Mouse (Mus musculus) gonadal fat pad, adult 2 months (tissue): ENCODE measurements around the gene Sertad3. TPM values are rescaled to one million over a fixed set of nuclear protein-coding genes. Genes with fewer than 3 reads are reported as not detected.
"Not testable (repeated sequence)": the region's sequence is repeated elsewhere in the genome, so short reads cannot be mapped to it uniquely, and the experiment has no call there.

Source experiments
- DNase-seq: peaks from one replicate; pipeline ENCODE4 v3.0.0-alpha.2; 2012; ENCODE audit warnings: low read depth
- polyA plus RNA-seq: library from polyadenylated mRNA; depleted of rRNA; stranded (reverse); fragments of >200 nt; gene quantifications from 2 replicates; pipeline ENCODE4 v1.2.3, GENCODE M21; 2012

Gene Sertad3
- polyA plus RNA-seq, 1 experiment = 10.0 TPM

GRCm38 (mm10) chr7:27491856-27492255 is 18.3 kb downstream of the Sertad3 start:
- no peak for DNase-seq

- no peak for DNase-seq
Observed at GRCm38 (mm10) chr7:27493022-27493421, 19.5 kb downstream of the Sertad3 start.

GRCm38 (mm10) chr7:27493450-27493849 is 19.9 kb downstream of the Sertad3 start:
- DNase-seq = no peak

DNA sequence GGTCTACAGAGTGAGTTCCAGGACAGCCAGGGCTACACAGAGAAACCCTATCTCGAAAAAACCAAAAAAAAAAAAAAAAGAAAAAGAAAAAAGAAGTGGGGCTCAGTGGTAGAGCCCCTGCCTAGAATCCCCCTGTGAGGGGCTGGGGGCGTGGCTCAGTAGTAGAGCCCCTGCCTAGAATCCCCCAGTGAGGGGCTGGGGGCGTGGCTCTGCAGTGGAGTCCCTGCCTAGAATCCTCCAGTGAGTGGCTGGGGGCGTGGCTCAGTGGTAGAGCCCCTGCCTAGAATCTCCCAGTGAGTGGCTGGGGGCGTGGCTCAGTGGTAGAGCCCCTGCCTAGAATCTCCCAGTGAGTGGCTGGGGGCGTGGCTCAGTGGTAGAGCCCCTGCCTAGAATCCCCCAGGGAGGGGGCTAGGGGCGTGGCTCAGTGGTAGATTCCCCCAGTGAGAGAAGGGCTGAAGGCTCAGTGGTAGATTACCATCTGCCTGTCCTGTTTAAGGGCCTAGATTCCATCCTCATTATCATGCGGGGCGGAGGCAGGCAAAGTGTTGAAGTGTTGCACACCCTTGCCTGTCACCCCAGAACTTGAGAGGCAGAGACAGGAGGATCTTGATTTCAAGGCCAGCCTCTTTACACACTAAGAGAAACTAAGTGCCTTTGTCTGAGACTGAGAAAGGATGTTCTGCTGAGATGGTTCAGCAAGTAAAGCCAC is 21.2 kb downstream of the Sertad3 start:
- not testable (repeated sequence) for DNase-seq

DNA sequence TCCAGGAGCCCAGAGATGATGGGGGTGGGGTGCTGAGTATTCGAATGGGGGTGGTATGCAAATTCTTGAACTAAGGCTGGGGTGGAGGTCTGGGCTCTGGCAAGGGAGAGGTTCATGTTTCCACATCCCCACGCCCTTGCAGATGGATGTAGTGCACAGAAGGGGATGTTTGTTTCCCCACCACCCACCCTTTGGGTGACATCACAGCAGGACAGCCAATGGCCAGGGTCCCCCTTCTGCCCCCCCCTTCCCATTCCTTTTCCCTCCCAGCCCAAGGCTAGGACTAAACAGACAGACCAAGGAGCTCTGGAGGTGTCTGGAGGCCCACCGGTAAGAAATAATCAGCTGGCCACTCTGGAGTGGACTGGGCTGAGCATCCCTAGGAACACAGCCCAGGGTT is 25.5 kb downstream of the Sertad3 start, which contains the start of gene Prx:
Prx (plus strand) TSS at position 289 of the 400 bp plus-strand sequence.
- DNase-seq = no peak

DNA sequence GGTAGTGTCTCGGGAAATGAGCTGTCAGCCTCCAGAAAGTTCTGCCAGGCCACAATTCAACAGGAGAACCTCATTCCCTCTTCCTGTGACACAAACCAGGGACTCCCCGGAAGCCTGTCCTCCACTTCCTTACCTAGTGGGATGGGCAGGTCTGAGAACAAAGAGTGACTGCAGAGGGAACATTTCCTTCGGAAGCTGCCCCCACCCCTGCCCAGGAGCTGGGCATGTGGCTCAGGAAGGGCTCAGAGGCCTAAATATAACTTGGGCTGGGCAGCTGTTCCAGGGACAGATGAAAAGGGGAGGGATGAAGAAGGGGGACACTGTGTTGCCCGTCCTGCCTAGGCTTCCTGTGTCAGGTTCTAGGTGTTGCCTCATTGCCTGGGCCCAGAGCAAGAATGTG is 28.1 kb downstream of the Sertad3 start:
- no peak for DNase-seq

GRCm38 (mm10) chr7:27506765-27507370 is 33.3 kb downstream of the Sertad3 start:
- DNase-seq = no peak

DNA sequence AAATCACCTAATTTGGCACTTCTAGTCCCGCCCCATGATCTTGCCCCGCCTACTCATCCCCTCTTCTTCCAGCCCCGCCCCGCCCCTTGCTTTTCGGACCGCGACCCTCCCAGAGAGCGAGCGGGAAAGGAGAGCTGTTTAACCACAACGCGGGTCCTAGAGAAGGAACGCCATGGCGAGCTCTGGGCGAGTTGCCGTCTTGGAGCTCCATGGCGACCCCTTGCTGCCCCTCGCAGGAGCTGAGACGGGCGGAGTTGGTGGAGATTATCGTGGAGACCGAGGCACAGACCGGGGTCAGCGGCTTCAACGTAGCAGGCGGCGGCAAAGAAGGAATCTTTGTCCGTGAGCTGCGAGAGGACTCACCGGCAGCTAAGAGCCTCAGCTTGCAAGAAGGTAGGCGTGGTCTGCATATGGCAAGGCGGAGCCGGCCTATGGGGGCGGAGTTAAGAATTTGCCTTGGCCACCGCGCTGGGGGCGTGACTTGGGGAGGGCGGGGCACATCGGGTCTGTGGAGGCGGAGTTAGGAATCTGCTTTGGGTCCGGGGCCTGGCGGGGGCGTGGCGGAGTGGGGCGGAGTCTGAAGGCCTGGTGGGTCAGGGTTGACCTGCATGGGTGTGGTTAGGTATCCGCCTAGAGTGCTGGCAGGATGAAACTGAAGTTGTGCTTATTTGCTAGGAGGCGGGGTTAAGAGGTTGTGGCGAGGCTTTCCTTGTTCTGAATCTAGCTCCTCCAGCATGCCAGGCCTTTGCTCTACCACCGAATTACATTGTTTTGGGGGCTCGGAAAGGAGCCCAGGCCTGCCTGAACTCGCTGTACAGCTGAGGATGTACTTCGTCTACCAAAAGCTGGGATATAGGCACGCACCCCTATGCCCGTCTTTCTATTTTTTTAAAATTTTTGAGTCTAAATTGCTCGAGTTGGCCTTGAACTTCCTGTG is 34.4 kb downstream of the Sertad3 start:
- peak; percentile 78 for DNase-seq

GRCm38 (mm10) chr7:27508648-27509005 is 35.1 kb downstream of the Sertad3 start:
- DNase-seq = no peak

GRCm38 (mm10) chr7:27510809-27511208 is 37.2 kb downstream of the Sertad3 start:
- no peak for DNase-seq

- no peak for DNase-seq
Observed at GRCm38 (mm10) chr7:27514961-27515360, 41.4 kb downstream of the Sertad3 start.

- DNase-seq = no peak
Observed at GRCm38 (mm10) chr7:27518314-27518713, 44.7 kb downstream of the Sertad3 start.

GRCm38 (mm10) chr7:27520104-27520503 is 46.5 kb downstream of the Sertad3 start:
- no peak for DNase-seq

DNA sequence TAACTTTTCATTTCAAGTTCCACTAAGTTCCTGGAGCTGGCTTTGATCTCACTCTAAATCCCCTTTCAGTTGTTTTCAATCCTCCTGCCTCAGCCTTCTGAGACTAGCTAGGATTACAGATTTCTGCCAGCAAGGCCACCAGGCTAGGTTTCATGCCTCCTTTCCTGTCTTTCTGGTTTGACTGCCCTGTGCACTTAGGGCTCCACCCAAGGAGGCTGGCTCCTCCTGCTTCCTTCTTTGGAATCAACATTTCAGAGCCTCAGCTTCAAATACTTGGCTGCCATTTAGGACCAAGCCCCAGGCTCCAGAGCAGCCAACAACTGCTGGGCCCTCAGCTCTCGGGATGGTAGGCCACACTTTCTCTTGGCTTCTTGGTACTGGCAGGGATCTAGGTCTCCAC is 47.0 kb downstream of the Sertad3 start:
- DNase-seq = peak; percentile 70

DNA sequence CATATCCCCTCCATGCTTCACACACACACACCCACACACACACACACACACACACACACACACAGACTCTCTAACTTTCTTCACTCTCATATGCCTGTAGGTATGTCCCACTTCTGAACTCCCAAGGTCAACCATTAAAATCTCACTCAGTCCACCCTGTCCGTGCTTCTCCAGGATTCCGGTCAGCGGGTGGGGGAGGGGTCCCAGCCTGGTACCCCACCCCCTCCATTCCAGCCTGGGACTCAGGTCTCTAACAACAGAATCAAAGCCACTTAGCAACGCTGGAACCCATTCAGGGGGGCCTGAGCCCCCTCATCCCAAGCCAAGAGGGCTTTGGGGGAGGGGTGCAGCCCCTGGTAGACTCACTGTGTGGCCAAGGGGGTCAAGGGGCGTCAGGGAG is 49.4 kb downstream of the Sertad3 start, which contains the start of gene Hipk4:
Hipk4 (plus strand) TSS at position 301 of the 400 bp plus-strand sequence.
- no peak for DNase-seq

- no peak for DNase-seq
Observed at GRCm38 (mm10) chr7:27523805-27524204, 50.2 kb downstream of the Sertad3 start.

GRCm38 (mm10) chr7:27526039-27526827 is 52.7 kb downstream of the Sertad3 start:
- no peak for DNase-seq
